Mouse (Mus musculus) limb, embryonic 14.5 days (tissue): ENCODE data around the gene Atp2a1. TPM values are rescaled to one million over a fixed set of nuclear protein-coding genes. Genes with fewer than 3 reads are reported as not detected.
A peak's percentile ranks its signal among the peaks of the same experiment; 100 is the strongest.

Source experiments
- ATAC-seq: fragments of 200-750 bp; cut with Nextera tagmentation; 2 replicates; pipeline ENCODE4 v1.8.0; 2017; ENCODE audit warnings: low read depth, moderate number of reproducible peaks, moderate TSS enrichment; ENCODE audit not compliant: low FRiP score
- DNase-seq: peaks from one replicate; pipeline ENCODE4 v3.0.0-alpha.2; 2015; ENCODE audit warnings: low spot score
- H3K27ac ChIP-seq: fragments of 300-500 bp; sonication (generic); replicated peaks from 2 replicates; pipeline ENCODE4 v1.5.1; 2014; ENCODE audit warnings: low read depth, mild to moderate bottlenecking, low read length, moderate library complexity, mixed read lengths
- H3K27me3 ChIP-seq: fragments of 300-500 bp; sonication (generic); 2 replicates; pipeline ENCODE4 v1.6.1; 2014; ENCODE audit warnings: low read length, mixed read lengths; ENCODE audit not compliant: control insufficient read depth, insufficient read depth
- H3K36me3 ChIP-seq: fragments of 300-500 bp; sonication (generic); 2 replicates; pipeline ENCODE4 v1.6.1; 2014; ENCODE audit warnings: mild to moderate bottlenecking, low read length, moderate library complexity, mixed read lengths; ENCODE audit not compliant: control insufficient read depth, insufficient read depth
- H3K4me1 ChIP-seq: fragments of 300-500 bp; sonication (generic); 2 replicates; pipeline ENCODE4 v1.6.1; 2014; ENCODE audit warnings: antibody characterized with exemption, low read length, mixed read lengths; ENCODE audit not compliant: control insufficient read depth, insufficient read depth
- H3K4me2 ChIP-seq: fragments of 300-500 bp; sonication (generic); replicated peaks from 2 replicates; pipeline ENCODE4 v1.6.1; 2014; ENCODE audit warnings: low read depth, mild to moderate bottlenecking, low read length, moderate library complexity; ENCODE audit not compliant: severe bottlenecking
- H3K4me3 ChIP-seq: fragments of 300-500 bp; sonication (generic); replicated peaks from 2 replicates; pipeline ENCODE4 v1.5.1; 2014; ENCODE audit warnings: low read length
- H3K9ac ChIP-seq: fragments of 300-500 bp; sonication (generic); 2 replicates; pipeline ENCODE4 v1.6.1; 2014; ENCODE audit warnings: mild to moderate bottlenecking, low read depth, low read length, moderate library complexity; ENCODE audit not compliant: severe bottlenecking
- H3K9me3 ChIP-seq: fragments of 300-500 bp; sonication (generic); 2 replicates; pipeline ENCODE4 v1.6.1; 2016; ENCODE audit warnings: low read length; ENCODE audit not compliant: control insufficient read depth
- POLR2A ChIP-seq: fragments of 200-500 bp; IDR thresholded peaks from 2 replicates; pipeline ENCODE4 v1.8.0; 2012; ENCODE audit warnings: inconsistent platforms, mild to moderate bottlenecking, moderate library complexity, borderline replicate concordance; ENCODE audit not compliant: insufficient read depth, insufficient read length; ENCODE audit errors: extremely low read depth
- WGBS: fragments of 180-500 bp; shearing (Covaris S2); extraction: QIAGEN DNeasy Blood & Tissue Kit; methylation state at CpG from one replicate; pipeline ENCODE4 v1.1.7; 2014; 5-methylcytosine and 5-hydroxymethylcytosine counted together
- polyA plus RNA-seq, 2 experiments: library from polyadenylated mRNA; depleted of rRNA in 1 of 2; stranded (reverse) in 1 of 2; unstranded in 1 of 2; fragments of >200 nt; fragmentation: Nextera tagmentation in 1 of 2; extraction: Ambion mirVana in 1 of 2; gene quantifications; 2 replicates each; pipeline versions ENCODE4 v1.2.1 to v1.2.3; 2012 to 2014

Gene Atp2a1
- polyA plus RNA-seq (2012; rRNA removed) (89.8 and 106 TPM in 2 replicates), polyA plus RNA-seq (2014; fragmentation: Nextera tagmentation; extraction: Ambion mirVana) (93.9 and 131 TPM in 2 replicates)

DNA sequence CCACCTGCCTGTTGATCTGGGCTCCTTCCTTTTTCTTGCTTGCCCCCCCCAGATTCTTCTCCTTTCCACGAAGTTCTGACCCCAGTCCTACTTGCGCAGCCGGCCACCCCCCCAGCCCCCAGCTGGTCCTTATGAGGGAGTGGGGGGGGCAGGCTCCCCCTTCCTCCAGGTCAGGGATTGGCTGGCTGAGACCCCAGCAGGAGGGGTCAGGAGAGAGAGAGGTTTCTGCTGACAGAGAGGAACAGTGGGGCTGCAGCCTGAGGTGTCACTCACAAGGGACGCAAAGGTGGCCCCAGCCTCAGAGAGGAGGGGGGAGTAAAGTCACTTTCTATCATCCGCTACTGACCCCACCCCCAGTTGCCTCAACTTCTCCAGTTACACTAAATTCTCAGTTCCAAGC lies at the start of gene Atp2a1:
TSS of gene Atp2a1 (minus strand) at position 105 of the 400 bp plus-strand sequence.
- Histone ChIP-seq H3K27ac (no peak within 1 kb of the TSS), H3K4me2 (no peak within 1 kb of the TSS), H3K27me3 (no peaks in the 10 kb centered on the region), H3K9me3 (no peaks in the 10 kb centered on the region), H3K9ac (peak within 1 kb of the TSS; percentile 12; the same call in 1 of the 2 replicates), H3K36me3 (peaks cover 19% of the 10 kb centered on the region), H3K4me1 (peaks cover 17% of the 10 kb centered on the region), H3K4me3 (0 out of 2 replicates have a peak within 1 kb of the TSS, but pooled peaks have one; percentile 7)
- TF ChIP-seq POLR2A = no peak
- WGBS = 45% methylated on average over 5 of the region's 5 CpGs
- no peak for DNase-seq
- ATAC-seq = no peak

DNA sequence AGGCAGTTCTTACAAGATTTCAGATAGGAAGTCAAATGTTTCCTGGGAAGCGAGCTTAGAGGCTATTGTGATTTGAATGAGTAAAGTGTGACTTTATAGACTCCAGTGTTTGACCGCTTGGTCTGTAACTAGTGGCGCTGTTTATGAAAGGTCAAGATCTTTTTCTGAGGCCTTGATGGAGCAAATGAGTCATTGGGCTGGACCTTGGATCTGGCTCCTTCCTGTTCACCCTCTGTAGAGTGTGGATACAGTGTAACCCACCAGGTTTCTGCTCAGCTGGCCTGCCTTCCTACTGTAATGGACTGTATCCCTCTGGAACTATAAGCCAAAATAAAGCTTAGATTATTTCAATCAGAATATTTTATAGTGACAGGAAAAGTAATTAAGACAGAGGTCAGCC lies 48.4 kb upstream of the Atp2a1 start:
- H3K36me3 ChIP-seq = no peaks in the 10 kb centered on the region
- no peaks in the 10 kb centered on the region for H3K4me1 ChIP-seq
- no peak overlapping the region for H3K4me3 ChIP-seq
- ATAC-seq = no peak
- no peak overlapping the region for H3K27ac ChIP-seq
- no peak overlapping the region for H3K4me2 ChIP-seq
- 74% methylated on average over 3 of the region's 3 CpGs for WGBS
- TF ChIP-seq POLR2A = no peak
- H3K9me3 ChIP-seq = no peaks in the 10 kb centered on the region
- no peaks in the 10 kb centered on the region for H3K27me3 ChIP-seq
- H3K9ac ChIP-seq = no peak overlapping the region
- DNase-seq = no peak

GRCm38 (mm10) chr7:126507126-126507778 lies 44.3 kb upstream of the Atp2a1 start:
- Histone ChIP-seq H3K4me3 (no peak overlapping the region), H3K4me2 (no peak overlapping the region), H3K27me3 (no peaks in the 10 kb centered on the region), H3K36me3 (no peaks in the 10 kb centered on the region), H3K4me1 (peaks cover 5% of the 10 kb centered on the region; the same call in 1 of the 2 replicates), H3K9ac (no peak overlapping the region), H3K9me3 (no peaks in the 10 kb centered on the region), H3K27ac (no peak overlapping the region)
- ATAC-seq (no peak), DNase-seq (no peak)
- 82% methylated on average over 8 of the region's 8 CpGs for WGBS
- no peak for TF ChIP-seq POLR2A

DNA sequence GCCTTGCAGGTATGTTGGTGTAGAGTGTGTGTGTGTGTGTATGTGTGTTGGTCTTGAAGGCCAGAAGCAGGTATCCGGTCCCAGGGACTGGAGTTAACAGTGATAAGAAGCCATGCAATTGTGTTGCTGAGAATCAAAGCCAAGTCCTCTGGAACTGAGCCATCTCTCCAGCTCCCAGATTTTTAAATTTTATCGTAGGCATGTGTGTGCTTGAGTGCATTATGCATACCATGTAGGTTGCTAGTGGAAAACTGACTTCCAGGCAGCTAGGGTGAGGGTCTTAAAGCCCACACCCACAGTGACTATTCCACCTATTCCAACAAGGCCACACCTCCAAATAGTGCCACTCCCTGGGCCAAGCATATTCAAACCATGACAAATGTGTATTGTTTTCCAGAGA lies 42.0 kb upstream of the Atp2a1 start:
- no peaks in the 10 kb centered on the region for H3K9me3 ChIP-seq
- peaks cover 13% of the 10 kb centered on the region for H3K4me1 ChIP-seq
- H3K4me3 ChIP-seq = no peak overlapping the region
- no peak for TF ChIP-seq POLR2A
- H3K36me3 ChIP-seq = peaks cover 15% of the 10 kb centered on the region
- no peaks in the 10 kb centered on the region for H3K27me3 ChIP-seq
- no peak overlapping the region for H3K9ac ChIP-seq
- no peak overlapping the region for H3K27ac ChIP-seq
- ATAC-seq = no peak
- H3K4me2 ChIP-seq = no peak overlapping the region
- DNase-seq = no peak
- 72% methylated on average over 2 of the region's 2 CpGs for WGBS

DNA sequence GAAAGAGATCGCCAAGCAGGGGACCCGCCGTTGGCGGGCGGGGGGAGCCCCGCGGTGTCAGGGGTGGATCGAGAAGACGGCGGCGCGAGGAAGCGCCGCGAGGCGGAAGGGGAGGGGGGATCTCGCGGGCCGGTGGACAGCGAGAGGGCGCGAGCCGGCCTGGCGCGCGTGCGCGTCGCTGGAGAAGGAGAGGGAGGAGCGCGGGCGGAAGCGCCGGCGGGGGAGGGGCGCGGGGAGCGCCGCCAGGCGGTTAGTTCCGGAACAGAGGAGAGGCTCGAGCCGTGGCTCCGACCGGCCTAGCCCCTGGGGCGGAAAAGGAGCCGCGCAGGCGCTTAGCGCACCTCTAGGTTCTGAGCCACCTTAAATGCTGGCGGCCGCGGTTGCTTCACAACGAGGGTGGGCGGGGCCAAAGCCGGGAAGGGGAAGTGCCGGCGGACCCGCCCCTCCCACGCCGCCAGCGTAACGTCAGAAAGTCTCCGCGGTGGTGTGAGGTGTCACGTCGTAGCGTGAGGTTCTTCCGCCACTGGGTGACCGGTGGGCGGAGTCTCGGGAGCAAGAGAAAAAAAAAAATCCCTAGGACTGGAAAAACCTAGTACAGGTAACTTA lies 40.5 kb upstream of the Atp2a1 start, which contains the start of gene Atxn2l:
TSS of gene Atxn2l (minus strand) at position 165 of the 606 bp plus-strand sequence.
- no peaks in the 10 kb centered on the region for H3K9me3 ChIP-seq
- no peaks in the 10 kb centered on the region for H3K27me3 ChIP-seq
- DNase-seq = peak; percentile 98
- H3K4me2 ChIP-seq = peak within 1 kb of the TSS; percentile 88
- H3K9ac ChIP-seq = peak within 1 kb of the TSS; percentile 98
- peaks cover 30% of the 10 kb centered on the region for H3K36me3 ChIP-seq
- ATAC-seq = peak; percentile 87
- H3K4me3 ChIP-seq = peak within 1 kb of the TSS; percentile 99
- H3K27ac ChIP-seq = peak within 1 kb of the TSS; percentile 97
- no peak; the same call in 1 of the 2 replicates for TF ChIP-seq POLR2A
- H3K4me1 ChIP-seq = peaks cover 13% of the 10 kb centered on the region
- WGBS = under 1% methylated on average over 55 of the region's 72 CpGs
